Mouse (Mus musculus) heart, postnatal 10 days (tissue): ENCODE data around the gene Gm6309. TPM values are rescaled to one million over a fixed set of nuclear protein-coding genes. Genes with fewer than 3 reads are reported as not detected.

Experiments
- total RNA-seq, 2 experiments: library from RNA; stranded (reverse); gene quantifications; 2 replicates each; pipeline ENCODE4 v1.2.3; 2021

The Gm6309 gene
- total RNA-seq, 2 experiments from 2014 or later = not detected

Other genes starting within 250 kb of the Gm6309 start
- not detected for gene Cyp3a25, start 161.1 kb downstream of the Gm6309 start, total RNA-seq
- not detected for gene Cyp3a59, start 91.5 kb downstream of the Gm6309 start, total RNA-seq
- not detected for gene Gm5565, start 10.2 kb downstream of the Gm6309 start, total RNA-seq
- gene 1700001J03Rik, start 14.6 kb upstream of the Gm6309 start, total RNA-seq = under 1 TPM in 1 of 2 experiments, not detected in 1; 0.45 TPM
- gene Rnf6, start 50.8 kb upstream of the Gm6309 start, total RNA-seq = 10 to 100 TPM; 40.3 to 44.8 TPM
- 10 to 100 TPM; 21.6 to 26.7 TPM for gene Cdk8, start 60.5 kb upstream of the Gm6309 start, total RNA-seq
- gene Wasf3, start 214.3 kb upstream of the Gm6309 start, total RNA-seq = under 1 TPM; 0.50 to 0.53 TPM